Mouse (Mus musculus) WW6 (cell line): ENCODE data around the gene Vmn2r35.
"Not testable (repeated sequence)": the region's sequence is repeated elsewhere in the genome, so short reads cannot be mapped to it uniquely, and the experiment has no call there.

ENCODE experiments used
- DNase-seq: peaks from one replicate; pipeline ENCODE4 v3.0.0-alpha.2; 2013; ENCODE audit warnings: low read depth, low spot score

Vmn2r35 gene

GRCm38 (mm10) chr7:7819767-7820166 is at the start of gene Vmn2r35:
TSS of gene Vmn2r35 (minus strand) at chr7:7819867.
- DNase-seq: not testable (repeated sequence)

- not testable (repeated sequence) for DNase-seq
These were observed 25.5 kb downstream of the Vmn2r35 start for GRCm38 (mm10) chr7:7794196-7794595.
